Mouse (Mus musculus): ENCODE data around the gene Selenoo. TPM values are rescaled to one million over a fixed set of nuclear protein-coding genes. Genes with fewer than 3 reads are reported as not detected.

Gene Selenoo
- polyA plus RNA-seq, 1 experiment = 20.7 TPM

DNA sequence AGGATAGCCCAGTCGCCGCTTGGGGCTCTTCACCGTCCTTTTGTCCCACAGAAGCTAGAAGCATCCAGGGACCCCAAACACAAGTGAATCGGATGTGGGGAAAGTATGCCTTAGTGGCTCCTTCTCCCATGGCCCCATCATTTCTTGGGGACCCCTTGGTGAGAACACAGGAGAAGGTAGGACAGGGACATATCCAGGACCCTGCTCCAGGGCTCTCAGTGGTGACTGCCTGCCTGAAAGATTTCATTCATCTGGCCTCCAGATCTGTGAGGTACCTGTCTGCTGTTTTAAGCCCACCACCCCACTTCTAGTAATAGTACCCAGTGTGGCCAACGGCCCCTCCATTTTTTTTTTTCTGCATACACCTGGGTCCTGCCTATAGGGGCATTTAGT lies 26.4 kb upstream of the Selenoo start:
- Histone ChIP-seq H3K4me1 (ENCODE audit: control insufficient read depth, insufficient read depth, low read length) (no peaks in the 10 kb centered on the region), H3K27ac (ENCODE audit: insufficient read depth, low read depth, low read length) (no peak overlapping the region), H3K4me3 (ENCODE audit: insufficient read depth, low read length) (no peak overlapping the region)
- TF ChIP-seq POLR2A (IDR thresholded peaks at IDR 0.05; ENCODE audit: borderline replicate concordance, low read depth, low read length) = no peak
- TF ChIP-seq CTCF (IDR thresholded peaks at IDR 0.05; ENCODE audit: low read depth, low read length) = no peak

DNA sequence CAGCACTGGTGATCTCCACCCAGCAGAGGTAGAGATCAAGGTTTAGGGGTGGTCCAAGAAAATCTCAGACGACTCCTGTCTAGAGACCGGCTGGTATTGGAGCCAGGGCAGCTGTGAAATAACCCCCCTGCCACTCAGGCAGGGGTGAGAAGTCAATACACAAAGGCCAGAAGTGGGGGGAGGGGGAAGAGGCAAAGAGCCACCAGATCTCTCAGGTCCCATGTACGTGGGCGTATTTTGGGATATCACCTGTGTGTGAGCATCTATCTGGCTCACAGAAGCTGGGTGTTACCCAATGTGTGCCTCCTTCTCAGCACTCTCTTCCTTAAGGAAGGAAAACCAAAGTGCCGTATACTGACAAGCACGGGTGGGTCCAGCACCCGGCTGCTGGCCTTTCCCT lies 25.9 kb upstream of the Selenoo start:
- H3K4me1 ChIP-seq (ENCODE audit: control insufficient read depth, insufficient read depth, low read length) = no peaks in the 10 kb centered on the region
- no peak for TF ChIP-seq CTCF (IDR thresholded peaks at IDR 0.05; ENCODE audit: low read depth, low read length)
- no peak for TF ChIP-seq POLR2A (IDR thresholded peaks at IDR 0.05; ENCODE audit: borderline replicate concordance, low read depth, low read length)
- no peak overlapping the region for H3K4me3 ChIP-seq (ENCODE audit: insufficient read depth, low read length)
- H3K27ac ChIP-seq (ENCODE audit: insufficient read depth, low read depth, low read length) = no peak overlapping the region

DNA sequence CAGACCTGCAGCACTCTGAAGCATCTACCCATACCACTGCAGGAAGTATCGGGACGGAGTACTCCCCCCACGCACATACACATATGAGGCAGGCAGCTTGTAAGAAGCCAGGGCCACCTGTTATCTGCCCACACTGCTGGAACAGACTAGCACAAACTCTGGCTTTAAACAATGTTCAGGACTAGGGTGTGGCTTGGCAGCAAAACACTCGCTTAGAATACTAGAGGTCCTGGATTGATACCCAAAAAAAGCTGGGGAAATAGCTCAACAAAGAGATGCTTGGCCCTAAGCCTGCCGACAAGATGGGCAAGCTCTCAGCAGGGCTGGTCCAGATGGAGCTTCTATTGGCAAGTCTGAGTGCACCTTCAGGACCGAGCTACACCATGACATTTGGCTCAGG lies 25.3 kb upstream of the Selenoo start:
- H3K4me1 ChIP-seq (ENCODE audit: control insufficient read depth, insufficient read depth, low read length) = no peaks in the 10 kb centered on the region
- TF ChIP-seq CTCF (IDR thresholded peaks at IDR 0.05; ENCODE audit: low read depth, low read length) (no peak), POLR2A (IDR thresholded peaks at IDR 0.05; ENCODE audit: borderline replicate concordance, low read depth, low read length) (no peak)
- no peak overlapping the region for H3K4me3 ChIP-seq (ENCODE audit: insufficient read depth, low read length)
- no peak overlapping the region for H3K27ac ChIP-seq (ENCODE audit: insufficient read depth, low read depth, low read length)

DNA sequence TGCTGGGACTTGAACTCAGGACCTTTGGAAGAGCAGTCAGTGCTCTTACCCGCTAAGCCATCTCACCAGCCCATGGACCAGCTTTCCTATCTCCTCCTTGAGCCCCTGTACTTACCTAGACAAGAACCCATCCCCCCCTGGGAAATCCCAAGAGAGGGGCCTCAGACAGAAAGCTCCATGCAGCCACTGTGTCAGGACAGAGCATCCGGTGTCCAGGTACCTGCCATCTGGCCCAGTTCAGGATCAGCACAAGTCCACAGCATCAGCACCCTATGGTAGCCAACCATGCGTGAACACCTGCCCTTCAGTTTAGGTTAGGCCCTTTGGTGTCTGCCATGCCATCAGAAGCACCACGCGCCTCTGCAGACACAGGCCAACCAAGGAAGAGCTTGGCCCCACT lies 24.0 kb upstream of the Selenoo start:
- Histone ChIP-seq H3K27ac (ENCODE audit: insufficient read depth, low read depth, low read length) (no peak overlapping the region), H3K4me1 (ENCODE audit: control insufficient read depth, insufficient read depth, low read length) (no peaks in the 10 kb centered on the region), H3K4me3 (ENCODE audit: insufficient read depth, low read length) (no peak overlapping the region)
- TF ChIP-seq POLR2A (IDR thresholded peaks at IDR 0.05; ENCODE audit: borderline replicate concordance, low read depth, low read length) = no peak
- no peak for TF ChIP-seq CTCF (IDR thresholded peaks at IDR 0.05; ENCODE audit: low read depth, low read length)

- no peak overlapping the region for H3K27ac ChIP-seq (ENCODE audit: insufficient read depth, low read depth, low read length)
- H3K4me1 ChIP-seq (ENCODE audit: control insufficient read depth, insufficient read depth, low read length) = no peaks in the 10 kb centered on the region
- no peak overlapping the region; the same call in 1 of the 2 replicates for H3K4me3 ChIP-seq (ENCODE audit: insufficient read depth, low read length)
- TF ChIP-seq POLR2A (IDR thresholded peaks at IDR 0.05; ENCODE audit: borderline replicate concordance, low read depth, low read length) (no peak), CTCF (IDR thresholded peaks at IDR 0.05; ENCODE audit: low read depth, low read length) (no peak)
Observed at GRCm38 (mm10) chr15:89067609-89068008, 21.3 kb upstream of the Selenoo start.

DNA sequence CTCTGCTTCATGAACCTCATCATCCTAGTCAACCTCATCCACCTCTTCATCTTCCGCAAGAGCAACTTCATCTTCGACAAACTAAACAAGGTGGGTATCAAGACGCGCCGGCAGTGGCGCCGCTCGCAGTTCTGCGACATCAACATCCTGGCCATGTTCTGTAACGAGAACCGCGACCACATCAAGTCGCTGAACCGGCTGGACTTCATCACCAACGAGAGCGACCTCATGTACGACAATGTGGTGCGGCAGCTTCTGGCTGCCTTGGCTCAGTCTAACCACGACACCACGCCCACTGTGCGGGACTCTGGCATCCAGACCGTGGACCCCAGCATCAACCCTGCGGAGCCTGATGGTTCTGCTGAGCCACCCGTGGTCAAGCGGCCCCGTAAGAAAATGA lies 20.7 kb upstream of the Selenoo start:
- Histone ChIP-seq H3K27ac (ENCODE audit: insufficient read depth, low read depth, low read length) (no peak overlapping the region), H3K4me3 (ENCODE audit: insufficient read depth, low read length) (no peak overlapping the region), H3K4me1 (ENCODE audit: control insufficient read depth, insufficient read depth, low read length) (no peaks in the 10 kb centered on the region)
- no peak for TF ChIP-seq CTCF (IDR thresholded peaks at IDR 0.05; ENCODE audit: low read depth, low read length)
- no peak for TF ChIP-seq POLR2A (IDR thresholded peaks at IDR 0.05; ENCODE audit: borderline replicate concordance, low read depth, low read length)

DNA sequence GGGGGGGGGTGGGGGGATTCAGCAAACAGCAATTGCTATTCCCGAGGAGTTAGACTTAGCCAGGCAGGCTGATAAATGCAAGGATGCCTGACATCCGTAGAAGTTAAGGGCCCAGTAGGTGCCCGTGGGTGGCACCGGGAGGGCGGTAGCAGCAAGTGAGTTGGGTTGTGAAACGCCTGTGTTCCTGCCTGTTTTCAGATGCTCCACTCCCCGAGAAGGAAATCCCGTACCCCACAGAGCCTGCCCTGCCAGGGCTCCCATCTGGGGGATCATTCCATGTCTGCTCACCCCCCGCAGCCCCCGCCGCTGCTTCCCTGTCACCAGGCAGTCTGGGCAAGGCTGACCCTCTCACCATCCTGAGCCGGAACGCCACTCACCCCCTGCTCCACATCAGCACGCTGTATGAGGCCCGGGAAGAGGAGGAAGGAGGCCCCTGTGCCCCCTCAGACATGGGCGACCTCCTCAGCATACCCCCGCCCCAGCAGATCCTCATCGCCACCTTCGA lies 19.5 kb upstream of the Selenoo start:
- no peak for TF ChIP-seq POLR2A (IDR thresholded peaks at IDR 0.05; ENCODE audit: borderline replicate concordance, low read depth, low read length)
- TF ChIP-seq CTCF (IDR thresholded peaks at IDR 0.05; ENCODE audit: low read depth, low read length) = no peak
- no peak overlapping the region for H3K4me3 ChIP-seq (ENCODE audit: insufficient read depth, low read length)
- peaks cover 8% of the 10 kb centered on the region for H3K4me1 ChIP-seq (ENCODE audit: control insufficient read depth, insufficient read depth, low read length)
- H3K27ac ChIP-seq (ENCODE audit: insufficient read depth, low read depth, low read length) = no peak overlapping the region

GRCm38 (mm10) chr15:89070606-89071005 lies 18.3 kb upstream of the Selenoo start:
- TF ChIP-seq CTCF (IDR thresholded peaks at IDR 0.05; ENCODE audit: low read depth, low read length) (no peak), POLR2A (IDR thresholded peaks at IDR 0.05; ENCODE audit: borderline replicate concordance, low read depth, low read length) (no peak)
- H3K4me1 ChIP-seq (ENCODE audit: control insufficient read depth, insufficient read depth, low read length) = peaks cover 14% of the 10 kb centered on the region
- H3K27ac ChIP-seq (ENCODE audit: insufficient read depth, low read depth, low read length) = no peak overlapping the region
- H3K4me3 ChIP-seq (ENCODE audit: insufficient read depth, low read length) = no peak overlapping the region

- Histone ChIP-seq H3K4me3 (ENCODE audit: insufficient read depth, low read length) (0 out of 2 replicates have a peak overlapping the region, but pooled peaks have one; percentile 98), H3K27ac (ENCODE audit: insufficient read depth, low read depth, low read length) (no peak overlapping the region), H3K4me1 (ENCODE audit: control insufficient read depth, insufficient read depth, low read length) (peaks cover 29% of the 10 kb centered on the region)
- no peak for TF ChIP-seq POLR2A (IDR thresholded peaks at IDR 0.05; ENCODE audit: borderline replicate concordance, low read depth, low read length)
- no peak for TF ChIP-seq CTCF (IDR thresholded peaks at IDR 0.05; ENCODE audit: low read depth, low read length)
Observed at GRCm38 (mm10) chr15:89073993-89074603, 14.8 kb upstream of the Selenoo start.

- Histone ChIP-seq H3K4me1 (ENCODE audit: control insufficient read depth, insufficient read depth, low read length) (peaks cover 30% of the 10 kb centered on the region), H3K4me3 (ENCODE audit: insufficient read depth, low read length) (peak within 1 kb of the TSS; percentile 98), H3K27ac (ENCODE audit: insufficient read depth, low read depth, low read length) (peak within 1 kb of the TSS; percentile 82)
- TF ChIP-seq POLR2A (IDR thresholded peaks at IDR 0.05; ENCODE audit: borderline replicate concordance, low read depth, low read length) = no peak
- TF ChIP-seq CTCF (IDR thresholded peaks at IDR 0.05; ENCODE audit: low read depth, low read length) = no peak
Observed at GRCm38 (mm10) chr15:89074613-89075477, 14.0 kb upstream of the Selenoo start, which contains the start of gene Trabd. Gene Trabd, plus strand, starts transcription at chr15:89075124.

Measured in bone marrow macrophage, adult 2 months (primary cell).